9 mouse cellular contexts compared by ENCODE assay signal in the genomic region with DNA sequence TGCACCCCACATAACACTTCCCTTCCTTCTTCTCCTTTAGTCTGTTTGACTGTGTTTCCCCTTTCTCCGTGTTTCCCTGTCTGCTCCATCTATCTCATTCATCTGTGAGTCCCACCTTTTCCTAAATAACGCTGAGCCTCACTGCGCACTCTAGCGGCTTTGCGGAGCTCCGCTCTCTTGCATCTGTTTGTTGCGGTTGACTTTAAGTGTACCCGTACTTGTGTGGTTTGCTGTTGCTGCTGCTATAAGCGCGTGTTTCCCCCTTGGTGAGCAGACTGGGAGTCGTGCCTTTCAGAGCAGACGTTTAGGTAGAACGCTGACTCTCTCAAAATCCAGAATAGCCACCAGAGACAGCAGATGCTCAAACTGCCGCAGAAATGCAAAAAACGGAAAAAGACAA. TPM values are rescaled to one million over a fixed set of nuclear protein-coding genes. Genes with fewer than 3 reads are reported as not detected.
DNase-seq lines count a peak whose midpoint lies in the region; ATAC-seq and TF ChIP-seq lines count a peak whose summit lies in the region.
"Had no signal": no experiment of that assay in that cellular context is flagged by ENCODE, and none has a peak within 500 bp of the region (broad histone marks: within the 10 kb centered on the region; RNA-seq: fewer than 3 reads in every experiment).

No protein-coding gene starts in this region.

- no peaks in the 10 kb centered on the region for H3K27me3 ChIP-seq in heart, adult 2 months (ENCODE audit: control insufficient read depth, insufficient read depth, low read length)
- no peaks in the 10 kb centered on the region for H3K27me3 ChIP-seq in heart, embryonic 12.5 days (replicated peaks)
- no peaks in the 10 kb centered on the region for H3K27me3 ChIP-seq in neural tube, embryonic 14.5 days (ENCODE audit: control insufficient read depth, insufficient read depth, low read length)

- H3K36me3 ChIP-seq in heart, adult 2 months (ENCODE audit: control insufficient read depth, insufficient read depth, low read length), result peaks cover 2% of the 10 kb centered on the region
- H3K36me3 ChIP-seq in heart, embryonic 12.5 days, result no peaks in the 10 kb centered on the region
- H3K36me3 ChIP-seq in neural tube, embryonic 14.5 days (ENCODE audit: control insufficient read depth, insufficient read depth, low read length), result no peaks in the 10 kb centered on the region

- no peak for ATAC-seq in heart, embryonic 12.5 days (ENCODE audit: insufficient number of reproducible peaks, low FRiP score)
- ATAC-seq in neural tube, embryonic 14.5 days (ENCODE audit: low read depth), result peak; percentile 70; the same call in 1 of the 2 replicates

- H3K9ac ChIP-seq in heart, adult 2 months (ENCODE audit: low read depth, low read length), result no peak overlapping the region
- H3K9ac ChIP-seq in heart, embryonic 12.5 days, result no peak overlapping the region
- no peak overlapping the region for H3K9ac ChIP-seq in neural tube, embryonic 14.5 days (replicated peaks; ENCODE audit: low read depth, low read length)

- 37% methylated on average over 15 of the region's 15 CpGs for WGBS in heart, adult 2 months
- 45% methylated on average over 15 of the region's 15 CpGs for WGBS in heart, embryonic 12.5 days
- WGBS in neural tube, embryonic 14.5 days, result 32% methylated on average over 15 of the region's 15 CpGs

- DNase-seq in heart, adult 2 months, result no peak
- peak; percentile 13 for DNase-seq in thymus, postnatal 4 days
- DNase-seq in thymus, postnatal 10 days (ENCODE audit: low spot score in 2 of 2), result no peak
- DNase-seq in kidney, postnatal 10 days, result peak; percentile 51
- no peak for DNase-seq in ovary, adult 18-20 months (ENCODE audit: low spot score)
- DNase-seq in spleen, adult 18-20 months, result no peak

- TF ChIP-seq EP300 in heart, adult 2 months (IDR thresholded peaks at IDR 0.05; ENCODE audit: insufficient read depth, low read depth, low read length), result no peak

- H3K4me2 ChIP-seq in heart, embryonic 12.5 days, result no peak overlapping the region
- H3K4me2 ChIP-seq in neural tube, embryonic 14.5 days (ENCODE audit: low read depth, low read length), result no peak overlapping the region

- H3K4me3 ChIP-seq in heart, adult 2 months, result no peak overlapping the region
- H3K4me3 ChIP-seq in heart, embryonic 12.5 days, result no peak overlapping the region
- H3K4me3 ChIP-seq in neural tube, embryonic 14.5 days (ENCODE audit: low read depth, low read length), result no peak overlapping the region

- no peak for TF ChIP-seq POLR2A in heart, adult 2 months (IDR thresholded peaks at IDR 0.05; ENCODE audit: insufficient read depth, low read depth, low read length)

- no peaks in the 10 kb centered on the region for H3K79me2 ChIP-seq in heart, adult 2 months (replicated peaks; ENCODE audit: control insufficient read depth, insufficient read depth, low read length)

- peak; percentile 60 for TF ChIP-seq CTCF in heart, adult 2 months (IDR thresholded peaks at IDR 0.05)

- peaks cover 6% of the 10 kb centered on the region; the same call in 1 of the 2 replicates for H3K4me1 ChIP-seq in heart, adult 2 months (ENCODE audit: control insufficient read depth, insufficient read depth, low read length)
- peaks cover 24% of the 10 kb centered on the region for H3K4me1 ChIP-seq in heart, embryonic 12.5 days (replicated peaks)
- H3K4me1 ChIP-seq in neural tube, embryonic 14.5 days (ENCODE audit: control insufficient read depth, insufficient read depth, low read length), result no peaks in the 10 kb centered on the region

- intact Hi-C loops in heart, adult 2 months (cut with DNase I), result no loop called here

- no peak overlapping the region for H3K27ac ChIP-seq in heart, adult 2 months
- H3K27ac ChIP-seq in heart, embryonic 12.5 days (ENCODE audit: poor library complexity, severe bottlenecking), result no peak overlapping the region
- H3K27ac ChIP-seq in neural tube, embryonic 14.5 days (ENCODE audit: low read depth, low read length), result no peak overlapping the region

- H3K9me3 ChIP-seq in heart, embryonic 12.5 days (replicated peaks), result no peaks in the 10 kb centered on the region
- no peaks in the 10 kb centered on the region for H3K9me3 ChIP-seq in neural tube, embryonic 14.5 days (ENCODE audit: control insufficient read depth, low read length)

RNA-seq across cellular contexts. Expression of gene Cartpt, which starts 51.3 kb away (rescaled TPM):
- total RNA-seq in heart, adult 2 months (2021), result under 1 TPM; 0.26 to 0.41 TPM
- polyA plus RNA-seq in heart, adult 2 months (2012; rRNA removed), result 0.25 and 0.79 TPM in 2 replicates
- polyA plus RNA-seq in heart, embryonic 12.5 days (2016; fragmentation: Nextera tagmentation; extraction: Ambion mirVana), result not detected in 2 replicates
- polyA plus RNA-seq in neural tube, embryonic 14.5 days (2014; fragmentation: Nextera tagmentation; extraction: Ambion mirVana), result 65.5 and 114 TPM in 2 replicates
- total RNA-seq: ES-E14 had no signal

Comparison
In these comparisons a context has a peak if more than half of its experiments do, and no peak if none do; other contexts are left out.
1. DNase-seq: peak in thymus, postnatal 4 days (single experiment) and kidney, postnatal 10 days (single experiment); none in heart, adult 2 months (0 of 2), thymus, postnatal 10 days (0 of 2), ovary, adult 18-20 months (single experiment) and spleen, adult 18-20 months (0 of 2).
2. RNA of gene Cartpt, which starts 51.3 kb away (polyA plus RNA-seq): 65.5 to 114 TPM in neural tube, embryonic 14.5 days; 0.25 to 0.79 TPM in heart, adult 2 months and not detected in heart, embryonic 12.5 days; every median in the first group is over 10 times any median in the second.